Mouse (Mus musculus) ES-E14 (cell line): ENCODE data around the gene Metrnl. TPM values are rescaled to one million over a fixed set of nuclear protein-coding genes. Genes with fewer than 3 reads are reported as not detected.

Source experiments
- DNase-seq: peaks from one replicate; pipeline ENCODE4 v3.0.0-alpha.2; 2013; ENCODE audit warnings: low read depth, low spot score
- H3K27ac ChIP-seq: 2 replicates; pipeline ENCODE4 v1.5.1; 2012; ENCODE audit warnings: low read depth, mild to moderate bottlenecking, low read length, moderate library complexity, mixed read lengths; ENCODE audit not compliant: poor library complexity, insufficient read depth, severe bottlenecking
- H3K36me3 ChIP-seq: 2 replicates; pipeline ENCODE4 v1.6.1; 2012; ENCODE audit warnings: mild to moderate bottlenecking, low read length, moderate library complexity, mixed read lengths; ENCODE audit not compliant: control insufficient read depth, poor library complexity, insufficient read depth, severe bottlenecking
- H3K4me1 ChIP-seq, 2 experiments: fragments of 150-350 bp in 1 of 2; sonication (generic) in 1 of 2; 2 replicates each; pipeline ENCODE4 v1.6.1; 2012; ENCODE audit warnings: low read length in 2 of 2, mild to moderate bottlenecking in 1 of 2, mixed read lengths in 1 of 2; ENCODE audit not compliant: control insufficient read depth in 2 of 2, insufficient read depth in 2 of 2, poor library complexity in 1 of 2
- H3K4me3 ChIP-seq, 2 experiments: fragments of 150-350 bp in 1 of 2; sonication (generic) in 1 of 2; 2 replicates each; pipeline ENCODE4 v1.5.1; 2012; ENCODE audit warnings: low read length in 2 of 2, low read depth in 1 of 2, mild to moderate bottlenecking in 1 of 2, mixed read lengths in 1 of 2; ENCODE audit not compliant: insufficient read depth in 1 of 2, poor library complexity in 1 of 2, severe bottlenecking in 1 of 2
- H3K9ac ChIP-seq: 2 replicates; pipeline ENCODE4 v1.6.1; 2012; ENCODE audit warnings: low read depth, mild to moderate bottlenecking, low read length, mixed read lengths; ENCODE audit not compliant: poor library complexity, insufficient read depth, severe bottlenecking
- H3K9me3 ChIP-seq: fragments of 150-350 bp; sonication (generic); 2 replicates; pipeline ENCODE4 v1.6.1; 2012; ENCODE audit warnings: low read depth, mild to moderate bottlenecking, low read length; ENCODE audit not compliant: control insufficient read depth, insufficient read depth
- CHD2 ChIP-seq: IDR thresholded peaks from 2 replicates; pipeline ENCODE4 v1.6.1; 2014; ENCODE audit warnings: mild to moderate bottlenecking, low read depth, low read length, inconsistent platforms
- HCFC1 ChIP-seq: IDR thresholded peaks from 2 replicates; pipeline ENCODE4 v1.6.1; 2012; ENCODE audit warnings: low read length, inconsistent platforms, borderline replicate concordance; ENCODE audit not compliant: insufficient read depth
- MAFK ChIP-seq: IDR thresholded peaks from 2 replicates; pipeline ENCODE4 v1.6.1; 2014; ENCODE audit warnings: mild to moderate bottlenecking, low read depth, low read length, inconsistent platforms; ENCODE audit not compliant: insufficient read depth
- ZC3H11A ChIP-seq: IDR thresholded peaks from 2 replicates; pipeline ENCODE4 v1.6.1; 2012; ENCODE audit warnings: low read depth, mild to moderate bottlenecking, inconsistent platforms, low read length, borderline replicate concordance
- ZNF384 ChIP-seq: IDR thresholded peaks from 2 replicates; pipeline ENCODE4 v1.6.1; 2012; ENCODE audit warnings: low read depth, low read length, inconsistent platforms
- in situ Hi-C, 2 experiments: fragments of 600-800 bp; cut with MboI; formaldehyde crosslinking; loops; one replicate each; pipeline ENCODE4 v1.15.1; 2025; ENCODE audit warnings: low sequenced_read_pairs in 2 of 2, inconsistent platforms in 1 of 2; ENCODE audit not compliant: unreplicated experiment in 2 of 2
- total RNA-seq: library from RNA; depleted of rRNA; stranded (reverse); fragments of 300-350 nt; gene quantifications from 2 replicates; pipeline ENCODE4 v1.2.3, GENCODE M21; 2012

Gene Metrnl
- total RNA-seq, 1 experiment = 13.0 TPM

GRCm38 (mm10) chr11:121717724-121718123, 16.4 kb downstream of the Metrnl start:
- no peak for TF ChIP-seq ZNF384
- no peak for TF ChIP-seq CHD2
- no peak for TF ChIP-seq ZC3H11A
- no peak for TF ChIP-seq HCFC1
- TF ChIP-seq MAFK = no peak
- Histone ChIP-seq H3K4me3 (no peak overlapping the region), H3K36me3 (no peaks in the 10 kb centered on the region), H3K9me3 (no peaks in the 10 kb centered on the region), H3K27ac (no peak overlapping the region), H3K9ac (no peak overlapping the region), H3K4me1 (peaks cover 0 to 12% of the 10 kb centered on the region in 2 experiments; a peak in 1 of 4 replicates)
- in situ Hi-C loops = no loop called here
- DNase-seq = no peak

- Histone ChIP-seq H3K9ac (no peak overlapping the region), H3K4me1 (peaks cover 0 to 8% of the 10 kb centered on the region in 2 experiments; a peak in 1 of 4 replicates), H3K27ac (no peak overlapping the region), H3K36me3 (no peaks in the 10 kb centered on the region), H3K9me3 (no peaks in the 10 kb centered on the region), H3K4me3 (no peak overlapping the region)
- in situ Hi-C loops = no loop called here
- DNase-seq = no peak
- TF ChIP-seq ZNF384 = no peak
- TF ChIP-seq MAFK = no peak
- no peak for TF ChIP-seq CHD2
- TF ChIP-seq ZC3H11A = no peak
- no peak for TF ChIP-seq HCFC1
Observed at GRCm38 (mm10) chr11:121720752-121721151, 19.4 kb downstream of the Metrnl start.

DNA sequence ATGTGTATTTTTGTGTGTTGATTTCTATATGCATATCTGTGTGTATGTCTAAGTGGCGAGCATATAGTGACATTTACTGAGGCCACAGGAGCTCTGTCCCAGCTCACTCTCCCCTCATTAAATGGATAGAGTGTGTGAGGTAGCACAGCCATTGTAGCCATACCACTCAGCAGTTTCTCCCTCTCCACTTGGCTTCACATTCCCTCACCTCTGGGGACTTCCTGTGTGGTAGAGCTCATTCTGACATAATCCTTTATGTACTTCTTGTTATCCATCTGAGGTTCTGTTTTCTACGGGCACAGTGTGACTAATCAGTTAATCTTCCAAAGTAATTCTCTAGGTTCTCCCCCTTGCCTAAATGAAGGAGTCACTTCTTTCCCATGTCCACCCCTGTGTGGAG, 21.1 kb downstream of the Metrnl start:
- H3K36me3 ChIP-seq = no peaks in the 10 kb centered on the region
- no peaks in the 10 kb centered on the region for H3K9me3 ChIP-seq
- H3K27ac ChIP-seq = no peak overlapping the region
- in situ Hi-C loops = no loop called here
- no peak for DNase-seq
- H3K9ac ChIP-seq = no peak overlapping the region
- H3K4me3 ChIP-seq = no peak overlapping the region
- peaks cover 0 to 8% of the 10 kb centered on the region in 2 experiments; a peak in 1 of 4 replicates for H3K4me1 ChIP-seq
- no peak for TF ChIP-seq HCFC1
- TF ChIP-seq MAFK = no peak
- no peak for TF ChIP-seq CHD2
- TF ChIP-seq ZC3H11A = no peak

DNA sequence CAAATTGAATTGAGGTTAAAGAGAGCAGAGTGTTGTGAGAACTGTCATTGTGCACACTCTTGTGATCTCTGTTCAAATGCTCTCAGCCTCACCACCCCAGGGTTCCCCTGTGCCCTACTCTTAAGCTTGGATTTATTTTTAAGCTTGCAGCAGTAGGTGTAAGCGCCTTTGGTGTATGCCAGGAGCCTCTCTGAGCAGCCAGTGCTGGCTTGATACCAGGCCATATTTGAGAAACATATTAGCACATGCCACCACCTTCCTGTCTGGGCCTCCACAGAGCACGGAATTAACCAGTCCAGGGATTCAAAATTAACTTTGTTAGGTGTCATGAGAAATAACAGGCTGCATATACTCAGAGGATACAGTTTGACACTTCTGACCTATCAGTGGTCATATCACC, 25.3 kb downstream of the Metrnl start:
- DNase-seq = no peak
- TF ChIP-seq ZC3H11A (no peak), CHD2 (no peak), HCFC1 (no peak), ZNF384 (no peak), MAFK (no peak)
- in situ Hi-C loops = no loop called here
- H3K27ac ChIP-seq = no peak overlapping the region
- H3K4me3 ChIP-seq = no peak overlapping the region
- no peaks in the 10 kb centered on the region for H3K36me3 ChIP-seq
- H3K9ac ChIP-seq = no peak overlapping the region
- no peaks in the 10 kb centered on the region for H3K4me1 ChIP-seq
- H3K9me3 ChIP-seq = no peaks in the 10 kb centered on the region

- in situ Hi-C loops = no loop called here
- Histone ChIP-seq H3K27ac (no peak overlapping the region), H3K4me3 (no peak overlapping the region), H3K9ac (no peak overlapping the region), H3K4me1 (no peaks in the 10 kb centered on the region), H3K9me3 (no peaks in the 10 kb centered on the region), H3K36me3 (no peaks in the 10 kb centered on the region)
- DNase-seq = no peak
- TF ChIP-seq CHD2 = no peak
- no peak for TF ChIP-seq MAFK
- TF ChIP-seq HCFC1 = no peak
- TF ChIP-seq ZC3H11A = no peak
- no peak for TF ChIP-seq ZNF384
Observed at GRCm38 (mm10) chr11:121734184-121734583, 32.8 kb downstream of the Metrnl start.
